Mouse (Mus musculus): ENCODE data around the gene Ftsj1.

Gene Ftsj1

DNA sequence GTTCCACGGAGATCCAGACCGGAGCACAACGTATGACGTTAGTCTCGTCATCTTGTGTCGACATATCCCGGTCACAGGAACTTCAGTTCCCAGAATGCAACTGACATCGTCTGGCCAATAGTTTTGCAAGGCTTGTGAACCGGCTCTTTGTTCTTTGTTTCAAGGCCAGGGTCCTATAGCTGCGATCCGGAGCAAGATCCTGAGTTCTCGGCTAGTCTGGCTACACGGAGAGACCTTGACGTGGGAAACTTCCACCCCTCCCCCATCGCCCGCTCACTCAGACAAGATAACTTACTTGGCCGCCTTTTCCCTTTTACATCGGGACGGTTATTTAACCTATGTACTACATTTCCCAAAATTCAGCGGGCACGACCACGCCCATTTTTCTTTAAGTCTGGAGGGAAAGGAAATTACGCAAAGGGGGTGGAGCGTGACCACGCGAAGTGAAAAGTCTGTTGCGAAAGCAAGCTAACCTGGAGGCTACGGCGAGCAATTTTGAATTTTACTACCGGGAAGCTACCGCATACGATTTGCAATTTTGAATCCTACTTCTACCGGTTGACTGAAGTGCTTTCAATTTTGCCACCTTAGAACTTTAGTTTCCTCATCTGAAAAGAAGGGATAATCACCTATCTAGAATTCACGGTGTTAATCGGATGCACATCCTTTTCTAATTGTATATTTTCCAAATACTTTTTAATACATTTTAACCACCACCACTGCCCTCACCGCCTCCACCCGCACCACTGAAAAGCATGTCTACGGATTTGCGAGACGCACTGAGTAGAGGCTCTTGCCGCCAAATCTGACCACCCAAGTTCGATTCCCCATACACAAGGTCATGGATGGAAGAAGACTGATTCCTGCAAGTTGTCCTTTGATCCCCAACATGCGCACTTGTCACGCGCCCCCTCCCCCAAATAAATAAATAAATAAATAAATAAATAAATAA, at the start of gene Ftsj1:
Gene Ftsj1, minus strand, starts transcription at position 73 of the 952 bp plus-strand sequence.
- DNase-seq (ENCODE audit: low spot score) = peak; percentile 92

DNA sequence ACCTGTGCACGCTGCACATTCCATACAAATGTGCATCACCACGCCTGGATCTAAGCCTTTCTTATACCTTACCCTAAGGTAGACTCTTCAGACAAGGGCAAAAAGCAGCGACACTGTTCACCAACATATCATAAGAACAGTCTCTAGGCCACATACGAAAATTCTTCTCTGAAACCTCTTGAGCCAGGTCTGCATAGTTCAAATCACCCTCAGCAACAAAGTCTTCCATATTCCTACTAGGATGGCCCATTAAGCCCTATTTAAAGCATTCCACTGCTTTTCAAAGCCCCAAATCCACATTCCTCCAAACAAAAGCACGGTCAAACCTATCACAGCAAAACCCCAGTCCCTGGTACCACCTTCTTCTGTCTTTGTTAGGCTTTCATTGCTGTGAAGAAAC, 36.4 kb upstream of the Ftsj1 start:
- DNase-seq (ENCODE audit: low spot score) = no peak

DNA sequence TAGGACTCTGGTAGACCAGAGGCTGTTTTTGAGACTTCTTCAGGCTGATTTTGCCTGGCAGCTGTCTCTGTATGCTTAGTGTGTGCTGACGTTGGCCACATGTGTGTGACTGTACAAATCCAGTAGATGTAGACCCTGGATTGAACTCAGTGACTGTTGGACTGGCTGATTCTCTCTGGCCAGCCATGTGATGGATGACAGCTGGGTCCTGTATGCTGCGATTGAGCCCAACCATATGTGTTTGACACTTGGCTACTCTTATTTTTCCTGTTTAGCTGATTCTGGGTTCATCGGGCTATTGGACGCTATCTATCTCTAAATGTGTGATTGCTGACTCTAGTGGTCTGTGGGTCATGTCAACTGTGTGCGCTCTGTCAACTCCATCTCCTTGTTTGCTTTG, 21.9 kb upstream of the Ftsj1 start:
- DNase-seq (ENCODE audit: low spot score) = no peak

DNA sequence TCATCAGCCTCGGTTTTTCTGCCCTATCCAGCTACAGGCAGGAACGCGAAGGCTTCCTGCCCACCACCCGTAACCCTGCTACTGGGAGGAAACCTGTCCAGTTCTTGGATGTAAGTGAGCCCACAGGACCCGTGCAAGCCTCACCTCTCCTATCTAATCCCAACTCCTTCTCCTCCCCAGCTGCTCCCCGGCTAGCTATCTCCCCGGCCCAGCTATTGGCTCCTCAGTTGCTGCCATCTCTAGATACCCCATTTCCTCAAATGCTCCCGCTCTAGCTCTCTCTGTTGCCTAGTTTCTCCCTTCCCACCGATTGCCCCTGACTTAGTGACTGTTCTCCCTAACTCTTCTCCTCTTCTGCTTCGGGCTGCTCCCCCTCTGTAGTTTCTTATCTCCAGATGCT, 19.8 kb upstream of the Ftsj1 start:
- no peak for DNase-seq (ENCODE audit: low spot score)

DNA sequence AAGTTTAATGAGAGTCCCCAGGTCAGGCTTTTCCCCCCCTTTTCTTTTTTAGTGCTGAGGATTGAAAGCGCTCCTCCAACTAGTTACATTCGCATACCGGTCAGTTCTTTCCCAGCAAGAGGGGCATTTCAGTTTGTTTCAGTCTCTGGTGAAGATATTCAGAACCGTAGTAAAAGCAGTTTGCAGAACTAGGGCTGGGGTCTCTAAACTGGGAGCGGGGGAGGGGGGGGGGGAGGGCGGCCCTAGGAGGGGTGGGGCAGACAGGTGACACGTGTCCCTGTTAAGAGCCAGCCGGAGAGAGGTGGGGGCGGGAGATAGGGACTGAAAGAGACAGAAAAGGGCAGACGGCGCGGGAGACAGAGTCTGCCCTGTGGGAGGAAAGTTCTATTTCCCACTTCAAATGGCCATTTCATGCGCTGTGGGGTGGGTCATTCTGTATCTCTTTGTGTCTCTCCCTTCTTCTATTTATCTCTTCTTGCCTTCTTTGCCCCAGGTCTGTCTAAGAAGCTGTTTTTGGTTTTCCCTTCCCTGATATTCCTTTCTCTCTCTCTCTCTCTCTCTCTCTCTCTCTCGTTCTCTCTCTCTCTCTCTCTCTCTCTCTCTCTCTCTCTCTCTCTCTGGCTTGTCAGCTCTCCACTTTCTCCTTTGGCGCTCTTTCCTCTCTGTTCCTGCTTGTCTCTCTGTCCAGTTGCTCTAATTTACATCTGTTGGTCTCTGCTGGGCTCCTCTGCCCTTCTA, 19.0 kb upstream of the Ftsj1 start, which contains the start of gene Slc38a5:
Gene Slc38a5, plus strand, starts transcription at position 51 of the 738 bp plus-strand sequence.
- no peak for DNase-seq (ENCODE audit: low spot score)

DNA sequence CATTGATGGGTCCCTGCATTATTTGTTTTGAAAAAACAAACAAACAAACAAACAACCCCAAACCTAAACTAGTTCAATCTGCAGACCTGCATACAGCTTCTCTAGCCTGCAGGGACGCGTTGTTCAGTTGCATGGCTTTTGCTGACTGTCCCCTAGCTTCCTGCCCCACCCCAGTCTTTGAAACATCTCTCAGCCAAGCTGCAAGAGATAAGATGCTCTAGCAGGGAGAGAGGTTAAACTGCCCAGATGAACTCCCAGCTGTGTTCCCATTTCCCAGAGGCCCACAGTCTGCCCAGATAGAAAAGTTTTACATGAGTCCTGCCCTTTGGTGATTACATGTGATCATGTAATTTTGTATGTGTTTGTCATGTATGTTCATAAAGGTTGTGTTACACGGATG, 12.0 kb upstream of the Ftsj1 start:
- no peak for DNase-seq (ENCODE audit: low spot score)

DNA sequence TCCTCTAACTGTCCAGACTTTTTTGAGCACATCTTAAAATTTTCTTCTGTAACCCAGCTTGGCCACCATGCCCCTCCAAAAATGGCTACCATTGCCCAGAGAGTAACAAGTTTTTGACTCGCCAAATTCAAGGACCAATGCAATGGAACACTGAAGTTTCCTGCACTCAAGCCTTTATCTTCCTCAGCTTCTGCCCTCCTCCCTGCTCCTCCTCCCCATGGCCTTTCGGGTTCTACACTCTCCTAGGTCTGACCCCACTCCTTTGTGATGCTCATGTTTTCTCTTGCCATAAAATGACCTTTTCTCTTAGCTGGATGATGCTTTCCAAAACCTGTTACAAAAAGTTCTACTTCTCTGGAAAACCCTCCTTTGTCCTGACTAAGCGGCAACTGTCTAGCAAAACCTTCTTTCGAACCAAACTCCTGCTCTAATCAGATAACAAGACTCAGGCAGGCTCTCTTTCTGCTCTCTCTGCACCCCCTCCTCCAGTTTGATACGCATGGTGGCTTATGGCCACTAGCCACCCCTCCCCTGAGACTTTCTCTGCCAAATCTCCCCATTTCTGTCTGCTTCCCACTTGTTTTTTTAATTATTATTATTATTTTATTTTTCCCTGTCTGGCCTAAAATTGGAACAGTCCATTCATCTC, 11.1 kb upstream of the Ftsj1 start:
- no peak for DNase-seq (ENCODE audit: low spot score)

DNA sequence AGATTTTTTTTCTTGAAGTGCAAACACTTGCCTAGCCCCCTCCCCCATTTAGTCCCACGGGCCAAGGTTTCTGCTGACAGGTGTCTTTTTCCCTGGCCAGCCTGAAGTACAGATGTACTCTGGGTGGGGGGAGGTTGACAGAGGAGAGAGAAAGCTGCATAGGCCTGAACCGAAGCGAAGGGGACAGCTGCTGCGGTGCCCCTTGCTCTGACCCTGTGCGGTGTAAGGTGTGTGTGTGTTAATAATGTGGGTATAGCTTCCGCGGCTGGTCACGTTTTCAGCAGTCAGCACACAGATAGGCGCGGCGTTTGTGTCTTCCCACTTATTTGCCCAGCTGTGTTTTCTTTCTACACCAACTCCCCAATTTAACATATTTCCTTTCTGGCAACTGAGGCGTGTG, 7.3 kb upstream of the Ftsj1 start:
- no peak for DNase-seq (ENCODE audit: low spot score)

DNA sequence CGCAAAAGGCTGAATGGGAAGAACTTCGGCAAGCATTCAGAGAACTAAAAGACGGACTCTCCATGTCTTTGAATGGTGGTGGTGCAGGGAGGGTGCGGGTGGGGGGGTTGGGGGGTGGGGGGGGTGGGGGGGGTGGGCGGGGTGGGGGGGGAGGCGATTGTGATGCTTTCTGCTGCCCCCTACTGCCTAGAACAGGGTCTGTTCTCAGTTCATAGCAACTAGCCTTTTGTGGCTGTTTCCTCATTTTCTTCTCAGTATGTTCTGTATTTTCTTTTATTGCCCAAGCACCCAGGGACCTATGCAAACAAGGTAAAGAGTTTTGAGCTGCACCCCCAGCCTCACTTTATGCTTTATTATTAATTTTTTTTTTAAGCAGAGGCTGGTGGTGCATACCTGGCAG, 3.6 kb upstream of the Ftsj1 start:
- no peak for DNase-seq (ENCODE audit: low spot score)

DNA sequence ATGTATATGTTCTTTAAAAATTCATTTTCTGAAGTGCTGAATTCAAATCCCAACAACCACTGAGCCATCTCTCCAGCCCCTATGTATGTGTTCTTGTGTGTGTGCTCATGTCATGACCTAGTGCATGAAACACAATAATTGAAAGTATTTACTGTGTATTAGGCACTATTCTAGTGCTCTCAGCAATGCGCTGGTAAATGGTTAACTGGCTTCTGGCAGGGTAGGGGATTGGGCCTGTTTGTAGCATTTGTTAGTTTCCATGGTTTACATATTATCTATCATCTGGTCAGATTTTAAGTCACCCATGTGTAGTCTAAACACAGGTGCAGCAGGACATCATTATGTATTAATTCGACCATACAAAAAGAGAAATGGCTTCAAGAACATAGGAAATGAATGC, 1.5 kb upstream of the Ftsj1 start:
- DNase-seq (ENCODE audit: low spot score) = no peak

DNA sequence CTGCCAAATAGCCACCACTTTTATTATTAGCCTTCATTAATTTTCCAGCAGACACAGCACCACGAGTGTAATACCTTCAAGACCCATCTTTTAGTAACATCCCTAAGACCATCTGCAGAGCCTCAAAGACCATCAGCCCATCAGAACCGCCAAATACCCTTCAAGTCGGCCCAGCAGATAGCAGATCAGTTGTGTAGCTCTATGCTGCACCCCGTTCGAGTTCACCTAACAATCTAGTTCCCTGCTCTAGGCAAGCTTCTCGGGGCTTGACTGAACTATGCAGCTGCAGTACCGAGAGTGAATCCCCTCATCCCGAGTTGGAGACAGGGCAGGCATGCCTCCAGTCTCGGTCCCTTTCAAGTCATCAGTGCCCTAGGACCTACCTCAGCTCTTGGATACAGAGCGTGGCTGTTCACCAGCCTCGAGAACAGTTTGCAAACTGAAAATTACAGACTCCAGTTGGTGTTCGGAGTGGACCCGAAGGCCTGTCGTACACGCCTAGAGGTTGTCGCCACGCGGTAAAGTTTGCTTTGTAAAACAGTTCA, 345 bp downstream of the Ftsj1 start:
- DNase-seq (ENCODE audit: low spot score) = no peak

DNA sequence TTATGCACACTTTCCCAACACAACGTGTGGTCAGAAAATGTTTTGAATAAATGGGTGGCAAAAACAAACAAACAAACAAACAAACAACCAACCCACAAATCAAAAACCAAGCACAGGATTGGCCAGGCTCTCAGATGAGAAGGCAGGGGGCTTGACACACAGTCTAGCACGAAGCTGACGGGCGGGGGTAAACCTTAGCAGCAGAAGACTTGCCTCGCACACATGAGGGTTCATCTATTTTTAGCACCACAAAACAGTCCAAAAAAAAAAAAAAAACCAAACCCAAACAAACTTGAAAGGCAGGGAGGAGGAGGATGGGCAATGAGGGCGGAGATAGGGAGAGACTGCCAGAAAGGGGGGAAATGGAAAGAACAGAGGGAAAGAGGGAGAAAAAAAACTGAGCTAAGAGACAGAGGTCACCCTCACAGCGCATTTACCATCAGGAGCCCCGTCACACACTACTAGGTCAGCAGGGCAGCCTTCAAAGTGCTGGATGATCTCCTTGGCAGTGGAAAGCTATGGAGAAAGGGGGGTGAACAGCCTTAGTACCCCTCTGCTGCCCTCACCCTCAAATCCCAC, 3.6 kb downstream of the Ftsj1 start:
- no peak for DNase-seq (ENCODE audit: low spot score)

DNA sequence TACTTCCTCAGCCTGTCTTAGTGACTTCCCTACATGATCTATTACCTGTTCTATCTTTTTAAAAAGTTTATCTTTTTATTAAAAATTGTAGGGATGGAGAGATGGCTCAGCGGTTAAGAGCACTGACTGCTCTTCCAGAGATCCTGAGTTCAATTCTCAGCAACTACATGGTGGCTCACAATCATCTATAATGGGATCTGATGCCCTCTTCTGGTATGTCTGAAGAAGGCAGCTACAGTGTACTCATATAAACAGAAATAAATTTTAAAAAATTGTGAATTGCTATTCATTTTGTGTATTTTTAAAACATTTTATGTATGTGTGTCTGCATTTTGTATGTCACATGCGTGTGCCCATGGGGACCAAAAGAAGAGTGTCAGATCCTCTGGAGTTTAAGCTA, 4.5 kb downstream of the Ftsj1 start:
- DNase-seq (ENCODE audit: low spot score) = no peak

DNA sequence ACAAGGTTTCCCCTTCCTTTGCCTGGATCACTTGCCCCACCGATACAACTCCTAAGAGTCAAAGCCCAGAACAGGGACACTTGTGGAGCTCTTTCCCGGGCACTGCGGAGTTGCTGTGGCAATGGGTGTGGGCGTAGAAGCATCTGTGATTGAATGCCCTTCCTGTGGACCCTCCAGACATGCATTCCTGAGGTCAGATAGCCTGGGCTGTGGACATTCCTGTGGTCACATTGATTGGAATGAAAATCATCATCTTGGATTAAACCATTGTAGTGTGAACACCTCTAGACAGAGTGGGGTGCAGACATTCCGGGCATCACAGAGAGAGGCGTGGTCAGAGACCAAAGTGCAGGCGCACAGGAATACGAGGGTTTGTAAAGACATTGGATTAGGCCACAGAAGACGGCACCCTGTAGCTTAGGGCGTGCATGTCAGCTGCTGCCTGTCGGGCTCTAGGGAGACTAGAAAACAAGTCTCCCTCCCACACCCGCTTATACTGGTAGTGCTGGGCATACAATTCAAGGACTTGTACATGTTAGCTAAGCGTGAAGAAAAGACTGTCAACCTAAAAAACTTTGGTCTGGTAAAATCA, 13.3 kb downstream of the Ftsj1 start:
- no peak for DNase-seq (ENCODE audit: low spot score)

DNA sequence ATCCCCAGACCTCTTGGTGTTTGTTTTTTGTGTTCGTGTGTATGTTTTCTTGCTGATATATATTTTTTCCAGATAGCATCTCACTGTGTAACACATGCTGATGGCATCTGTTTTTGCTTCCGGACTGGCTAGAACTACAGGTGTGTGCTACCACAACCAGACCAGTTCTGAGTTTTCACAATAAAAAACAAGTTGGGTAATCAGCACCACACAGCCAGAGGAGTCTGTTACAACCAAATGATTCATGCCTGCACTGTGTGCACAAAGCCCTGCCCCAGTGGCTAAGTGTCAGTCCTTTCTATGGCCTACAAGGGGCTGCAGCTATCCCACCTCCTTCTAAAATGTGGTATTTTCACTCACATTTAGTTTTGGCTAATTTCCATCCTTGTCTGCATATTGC, 15.5 kb downstream of the Ftsj1 start:
- DNase-seq (ENCODE audit: low spot score) = peak; percentile 25

DNA sequence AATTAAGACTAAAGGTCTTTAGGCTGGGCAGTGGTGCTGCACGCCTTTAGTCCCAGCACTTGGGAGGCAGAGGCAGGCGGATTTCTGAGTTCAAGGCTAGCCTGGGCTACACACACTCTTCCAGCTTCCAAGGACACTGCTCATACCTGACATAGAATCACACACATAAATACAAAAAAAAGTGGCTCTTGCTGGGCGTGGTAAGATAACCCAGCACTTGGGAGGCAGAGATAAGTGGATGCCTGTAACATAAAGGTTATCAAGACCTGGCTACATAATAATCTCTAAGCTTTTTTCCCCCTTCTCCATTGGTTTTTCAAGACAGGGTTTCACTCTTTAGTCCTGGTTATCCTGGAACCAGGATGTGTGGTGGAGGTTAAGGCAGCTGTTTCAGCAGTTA, 18.6 kb downstream of the Ftsj1 start:
- no peak for DNase-seq (ENCODE audit: low spot score)

DNA sequence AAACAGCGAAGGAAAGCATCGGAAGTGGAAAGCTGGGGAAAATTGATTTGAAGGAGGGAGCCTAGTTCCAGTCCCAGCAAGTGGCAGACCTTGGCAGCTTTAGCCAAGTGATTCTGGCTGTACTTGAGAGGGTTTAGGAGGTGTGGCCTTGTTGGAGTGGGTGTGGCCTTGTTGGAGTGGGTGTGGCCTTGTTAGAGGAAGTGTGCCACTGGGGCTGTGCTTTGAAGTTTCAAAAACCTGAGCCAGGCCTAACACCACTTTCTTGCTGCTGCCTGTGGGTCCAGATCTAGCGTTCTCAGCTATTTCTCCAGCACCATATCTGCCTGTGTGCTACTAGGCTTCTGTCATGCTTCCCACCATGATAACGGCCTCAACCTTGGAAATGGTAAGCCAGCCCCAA, 21.9 kb downstream of the Ftsj1 start:
- DNase-seq (ENCODE audit: low spot score) = no peak

DNA sequence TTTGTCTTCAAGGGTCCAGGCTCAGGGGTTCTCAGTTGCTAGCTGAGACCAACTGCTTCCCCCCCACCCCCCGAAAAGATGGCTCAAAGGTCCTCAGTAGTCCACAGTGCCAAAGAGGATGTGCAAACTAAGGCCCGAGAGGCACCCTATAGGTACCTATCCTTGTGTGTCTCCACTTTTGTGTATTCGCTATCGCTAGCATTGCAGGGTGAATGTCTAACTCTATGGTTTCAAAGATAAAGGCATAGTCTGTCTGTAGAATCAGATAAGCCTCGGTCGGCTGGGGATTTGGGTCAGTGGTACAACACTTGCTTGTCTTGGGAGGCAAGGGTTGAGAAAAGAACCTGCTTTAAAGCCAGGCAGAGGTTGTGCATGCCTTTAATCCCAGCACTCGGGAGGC, 28.7 kb downstream of the Ftsj1 start:
- DNase-seq (ENCODE audit: low spot score) = no peak

DNA sequence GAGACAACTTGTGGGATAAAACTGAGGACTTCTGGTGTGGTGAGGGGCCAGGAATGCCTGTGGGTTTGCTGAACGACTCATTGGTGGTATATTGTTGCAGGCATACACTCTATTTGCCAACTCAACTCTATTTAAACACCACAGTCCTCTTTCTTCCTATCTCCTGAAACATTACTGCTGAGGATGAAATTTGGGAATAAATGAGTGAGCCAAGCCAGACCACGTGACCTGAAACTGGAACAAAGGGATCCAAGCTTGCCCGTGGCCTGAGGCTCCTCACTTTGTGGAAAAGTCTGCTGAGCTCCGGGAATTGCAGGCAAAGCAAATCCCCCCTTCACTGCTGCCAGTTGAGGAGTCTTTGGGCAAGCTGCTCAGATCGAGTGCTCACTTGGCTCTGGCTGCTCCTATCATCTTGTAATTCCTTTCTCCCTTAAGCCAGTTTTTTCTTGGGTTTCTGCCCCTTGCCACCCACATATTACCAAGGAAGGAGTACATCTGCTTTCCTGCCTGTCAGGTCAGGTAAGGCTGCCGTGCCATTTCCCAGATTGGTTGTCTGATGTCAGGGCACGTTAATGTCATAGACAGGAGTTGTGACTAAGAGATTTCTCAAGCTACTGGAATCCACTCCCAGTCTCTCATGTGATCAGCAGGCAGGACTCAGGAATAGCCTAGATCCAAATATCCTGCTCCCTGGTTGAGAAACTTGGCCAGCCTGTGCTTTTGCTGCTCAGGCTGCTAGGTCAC, 29.4 kb downstream of the Ftsj1 start:
- DNase-seq (ENCODE audit: low spot score) = peak; percentile 84

DNA sequence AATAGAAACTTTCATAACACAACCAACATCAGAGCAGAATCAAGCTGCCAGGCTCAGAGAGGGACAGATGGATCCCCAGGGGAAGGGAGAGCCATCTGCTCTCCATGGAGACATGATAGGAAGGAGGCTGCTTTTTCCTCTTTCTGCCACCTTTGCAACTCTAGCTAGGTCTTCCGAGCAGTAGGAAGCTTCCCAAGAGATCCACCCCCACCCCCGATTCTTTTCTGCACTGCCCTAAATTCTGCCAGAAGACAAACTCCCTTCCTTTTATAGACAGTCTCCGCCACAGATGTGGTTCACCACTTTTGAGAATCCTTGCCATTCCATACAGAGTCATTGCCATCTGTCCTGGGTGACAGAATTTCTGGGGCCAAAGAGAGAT, 29.9 kb downstream of the Ftsj1 start:
- peak; percentile 45 for DNase-seq (ENCODE audit: low spot score)

DNA sequence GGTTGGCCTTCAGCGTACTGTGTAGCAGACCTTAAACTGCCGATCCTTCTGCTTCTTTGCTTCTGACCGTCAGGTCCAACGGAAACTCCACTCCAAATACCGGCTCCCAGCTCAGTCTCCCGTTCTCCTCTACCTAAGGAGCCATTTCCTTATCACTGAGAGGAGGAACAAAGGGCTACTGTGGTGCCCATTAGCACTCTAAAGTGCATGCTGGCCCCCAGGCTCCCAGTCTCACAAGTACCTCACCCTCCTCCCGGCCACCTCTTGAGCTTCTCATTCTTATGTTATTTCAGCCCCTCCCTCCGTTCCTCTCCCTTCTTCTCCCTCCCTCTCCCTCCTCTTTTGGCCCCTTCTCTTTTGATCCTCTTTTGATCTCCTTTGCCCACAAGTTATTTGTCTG, 32.6 kb downstream of the Ftsj1 start:
- no peak for DNase-seq (ENCODE audit: low spot score)
